Mouse (Mus musculus) forebrain, embryonic 12.5 days (tissue): ENCODE results near the gene Cggbp1. TPM values are rescaled to one million over a fixed set of nuclear protein-coding genes. Genes with fewer than 3 reads are reported as not detected.

ENCODE experiments used
- ATAC-seq: fragments of 200-750 bp; cut with Nextera tagmentation; 2 replicates; pipeline ENCODE4 v1.8.0; 2017; ENCODE audit warnings: moderate TSS enrichment; ENCODE audit not compliant: low FRiP score
- H3K27ac ChIP-seq: fragments of 300-500 bp; sonication (generic); 2 replicates; pipeline ENCODE4 v1.5.1; 2016; ENCODE audit warnings: mild to moderate bottlenecking
- H3K27me3 ChIP-seq: fragments of 300-500 bp; sonication (generic); 2 replicates; pipeline ENCODE4 v1.6.1; 2016; ENCODE audit warnings: mild to moderate bottlenecking
- H3K36me3 ChIP-seq: fragments of 300-500 bp; sonication (generic); replicated peaks from 2 replicates; pipeline ENCODE4 v1.6.1; 2016; ENCODE audit warnings: mild to moderate bottlenecking
- H3K4me1 ChIP-seq: fragments of 300-500 bp; sonication (generic); 2 replicates; pipeline ENCODE4 v1.6.1; 2016
- H3K4me2 ChIP-seq: fragments of 300-500 bp; sonication (generic); 2 replicates; pipeline ENCODE4 v1.6.1; 2016; ENCODE audit warnings: mild to moderate bottlenecking, moderate library complexity
- H3K4me3 ChIP-seq: fragments of 300-500 bp; sonication (generic); replicated peaks from 2 replicates; pipeline ENCODE4 v1.5.1; 2016; ENCODE audit warnings: mild to moderate bottlenecking
- H3K9ac ChIP-seq: fragments of 300-500 bp; sonication (generic); 2 replicates; pipeline ENCODE4 v1.6.1; 2016; ENCODE audit warnings: mild to moderate bottlenecking
- H3K9me3 ChIP-seq: fragments of 300-500 bp; sonication (generic); 2 replicates; pipeline ENCODE4 v1.6.1; 2016
- WGBS: fragments of 180-500 bp; shearing (Covaris S2); methylation state at CpG from one replicate; pipeline ENCODE4 v1.1.7; 2016; 5-methylcytosine and 5-hydroxymethylcytosine counted together
- polyA plus RNA-seq: library from polyadenylated mRNA; unstranded; fragments of >200 nt; fragmentation: Nextera tagmentation; extraction: Ambion mirVana; gene quantifications from 2 replicates; pipeline ENCODE4 v1.2.1, GENCODE M21; 2016

Cggbp1 gene
- 118 and 131 TPM in 2 replicates for polyA plus RNA-seq

DNA sequence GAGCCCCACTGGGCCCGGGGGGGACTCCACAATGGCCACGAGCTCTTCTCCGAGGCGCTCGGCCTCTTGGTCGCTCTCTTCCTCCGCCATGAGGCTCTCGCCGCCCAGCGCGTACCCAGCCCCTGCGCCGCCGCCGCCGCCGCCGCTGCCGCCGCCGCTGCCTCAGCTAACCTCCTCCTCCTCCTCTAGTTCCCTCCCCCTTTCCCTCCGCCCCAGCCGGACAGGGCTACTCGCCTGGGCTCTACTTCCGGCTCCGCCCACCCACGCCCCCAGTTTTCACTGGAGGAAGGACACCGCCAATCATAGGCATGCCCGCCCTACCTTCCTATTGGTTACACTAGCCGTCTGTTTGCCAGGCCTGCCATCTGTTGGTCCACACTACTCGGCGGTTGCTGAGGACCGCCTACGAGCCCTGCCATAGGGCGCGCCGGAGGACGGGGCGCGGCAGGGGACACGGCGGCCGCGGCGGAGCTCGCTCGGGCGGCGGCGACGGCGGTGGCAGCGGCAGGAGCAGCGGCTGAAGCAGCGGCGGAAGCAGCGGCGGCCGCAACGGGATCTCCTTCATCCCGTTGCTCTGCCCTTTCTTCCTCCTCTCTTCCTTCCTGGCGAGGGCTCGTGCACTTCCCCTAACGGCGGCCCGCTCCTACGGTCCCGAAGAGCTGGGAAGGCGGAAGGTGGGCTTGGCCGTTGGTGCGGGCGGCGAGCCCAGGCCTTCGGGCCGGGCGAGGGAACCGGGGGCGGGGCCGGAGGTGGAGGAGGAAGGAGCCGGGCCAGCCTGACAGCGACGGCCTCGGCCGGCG lies at the start of gene Cggbp1, which contains the start of gene Zfp654:
Gene Cggbp1 (plus strand): TSS at position 434 of the 800 bp plus-strand sequence.
Gene Zfp654 (minus strand): TSS at position 90 of the 800 bp plus-strand sequence.
- H3K9me3 ChIP-seq = no peaks in the 10 kb centered on the region
- peak within 1 kb of the TSS; percentile 97 for H3K27ac ChIP-seq
- H3K27me3 ChIP-seq = no peaks in the 10 kb centered on the region
- ATAC-seq = peak; percentile 100
- peak within 1 kb of the TSS; percentile 93 for H3K4me3 ChIP-seq
- peak within 1 kb of the TSS; percentile 92 for H3K4me2 ChIP-seq
- 1% methylated on average over 56 of the region's 85 CpGs for WGBS
- peaks cover 21% of the 10 kb centered on the region for H3K36me3 ChIP-seq
- H3K9ac ChIP-seq = peak within 1 kb of the TSS; percentile 90
- H3K4me1 ChIP-seq = peaks cover 22% of the 10 kb centered on the region

DNA sequence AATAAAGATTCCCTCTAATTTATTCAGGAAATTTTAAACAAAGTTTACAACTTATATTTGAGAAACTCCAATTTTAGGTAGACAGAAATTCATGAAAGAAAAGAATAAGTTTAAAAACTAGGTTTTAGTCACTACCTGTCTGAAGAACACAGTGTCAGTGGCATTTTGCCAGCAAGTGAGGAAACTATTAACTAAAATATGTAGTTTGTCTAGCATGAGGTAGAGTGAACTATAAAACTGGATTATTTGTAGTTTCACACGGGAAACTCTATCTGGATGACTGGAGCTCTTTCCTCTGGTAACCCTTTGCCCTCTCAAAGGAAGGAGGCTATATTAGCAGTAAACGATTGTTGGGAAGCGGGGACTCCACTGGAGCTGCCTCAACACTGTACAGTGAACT lies 48.8 kb upstream of the Cggbp1 start:
- Histone ChIP-seq H3K27me3 (no peaks in the 10 kb centered on the region), H3K36me3 (peaks cover 10% of the 10 kb centered on the region; the same call in 1 of the 2 replicates), H3K27ac (no peak overlapping the region), H3K9ac (no peak overlapping the region), H3K4me3 (no peak overlapping the region), H3K4me2 (no peak overlapping the region), H3K4me1 (no peaks in the 10 kb centered on the region), H3K9me3 (no peaks in the 10 kb centered on the region)
- no peak for ATAC-seq
- 92% methylated on average over 3 of the region's 3 CpGs for WGBS

- Histone ChIP-seq H3K4me1 (no peaks in the 10 kb centered on the region), H3K27ac (no peak overlapping the region), H3K9ac (no peak overlapping the region), H3K4me2 (no peak overlapping the region), H3K27me3 (no peaks in the 10 kb centered on the region), H3K36me3 (peaks cover 7% of the 10 kb centered on the region), H3K4me3 (no peak overlapping the region), H3K9me3 (no peaks in the 10 kb centered on the region)
- 95% methylated on average over 3 of the region's 3 CpGs for WGBS
- ATAC-seq = no peak
Measured at GRCm38 (mm10) chr16:64817094-64817765, 34.6 kb upstream of the Cggbp1 start.

GRCm38 (mm10) chr16:64823890-64824289 lies 27.9 kb upstream of the Cggbp1 start:
- Histone ChIP-seq H3K4me1 (no peaks in the 10 kb centered on the region), H3K36me3 (peaks cover 2% of the 10 kb centered on the region; the same call in 1 of the 2 replicates), H3K9ac (no peak overlapping the region), H3K27me3 (no peaks in the 10 kb centered on the region), H3K4me2 (no peak overlapping the region), H3K4me3 (no peak overlapping the region), H3K27ac (no peak overlapping the region), H3K9me3 (no peaks in the 10 kb centered on the region)
- no peak for ATAC-seq
- 91% methylated on average over 1 of the region's 1 CpGs for WGBS

DNA sequence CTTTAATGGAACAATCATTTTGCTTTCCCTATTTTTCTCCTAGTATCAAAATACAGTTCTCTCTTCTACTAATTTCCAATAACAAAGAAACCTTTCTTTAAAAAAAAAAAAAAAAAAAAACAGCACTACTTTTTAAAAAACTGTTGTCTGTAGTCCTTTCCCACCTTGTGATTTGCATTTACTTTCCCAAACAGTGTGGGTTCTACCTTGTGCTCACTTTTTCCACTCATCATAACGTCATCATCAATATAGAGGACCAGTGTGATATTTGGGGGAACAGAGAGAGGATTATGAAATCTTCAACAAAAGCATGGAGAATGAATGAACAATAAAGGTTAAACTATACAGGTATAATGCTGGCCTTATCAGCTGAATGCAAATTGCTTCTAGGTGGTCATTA lies 27.3 kb upstream of the Cggbp1 start:
- no peak overlapping the region for H3K4me2 ChIP-seq
- no peaks in the 10 kb centered on the region for H3K4me1 ChIP-seq
- peaks cover 4% of the 10 kb centered on the region; the same call in 1 of the 2 replicates for H3K36me3 ChIP-seq
- H3K9ac ChIP-seq = no peak overlapping the region
- no peaks in the 10 kb centered on the region for H3K27me3 ChIP-seq
- no peak for ATAC-seq
- no peak overlapping the region for H3K27ac ChIP-seq
- H3K4me3 ChIP-seq = no peak overlapping the region
- no peaks in the 10 kb centered on the region for H3K9me3 ChIP-seq
- 85% methylated on average over 1 of the region's 1 CpGs for WGBS

DNA sequence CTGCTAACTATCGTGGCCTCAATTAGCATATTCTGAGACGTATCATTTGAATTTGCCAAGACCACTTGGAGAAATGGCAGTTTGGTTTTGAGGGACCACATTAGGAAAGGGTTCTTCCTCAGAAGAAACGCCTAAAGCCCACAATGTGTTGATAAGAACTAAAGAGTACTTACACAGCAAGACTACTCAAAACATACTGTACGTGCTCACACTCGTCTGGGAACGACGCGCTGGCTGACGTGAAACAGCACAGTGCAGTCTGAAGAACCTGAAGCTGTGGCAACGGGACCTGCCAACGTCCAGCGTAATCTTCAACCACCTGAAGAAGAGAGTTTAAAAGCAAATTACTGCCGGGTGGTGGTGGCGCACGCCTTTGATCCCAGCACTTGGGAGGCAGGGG lies 21.5 kb upstream of the Cggbp1 start:
- Histone ChIP-seq H3K9me3 (no peaks in the 10 kb centered on the region), H3K4me2 (no peak overlapping the region), H3K4me1 (no peaks in the 10 kb centered on the region), H3K27ac (no peak overlapping the region), H3K4me3 (no peak overlapping the region), H3K27me3 (no peaks in the 10 kb centered on the region), H3K9ac (no peak overlapping the region), H3K36me3 (peaks cover 8% of the 10 kb centered on the region; the same call in 1 of the 2 replicates)
- no peak for ATAC-seq
- WGBS = 92% methylated on average over 15 of the region's 15 CpGs

- H3K27me3 ChIP-seq = no peaks in the 10 kb centered on the region
Measured at GRCm38 (mm10) chr16:64835996-64836545, 15.7 kb upstream of the Cggbp1 start.

DNA sequence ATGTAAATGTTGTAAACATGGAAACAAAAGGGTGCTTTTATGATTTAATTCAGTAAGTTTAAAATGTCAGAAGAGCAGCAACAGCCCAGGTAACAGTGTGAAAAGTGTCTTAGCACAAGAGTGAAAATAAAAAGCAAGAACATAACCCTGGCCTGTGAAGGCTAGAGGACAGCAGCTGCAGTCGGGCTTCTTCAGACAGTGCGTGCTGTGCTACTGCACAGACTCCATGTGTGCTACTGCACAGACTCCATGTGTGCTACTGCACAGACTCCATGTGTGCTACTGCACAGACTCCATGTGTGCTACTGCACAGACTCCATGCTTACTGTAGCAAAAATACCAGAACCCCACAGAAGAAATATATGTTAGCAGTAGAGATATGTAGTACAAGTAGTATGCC lies 15.1 kb upstream of the Cggbp1 start:
- H3K4me2 ChIP-seq = no peak overlapping the region
- ATAC-seq = no peak
- no peaks in the 10 kb centered on the region for H3K9me3 ChIP-seq
- no peaks in the 10 kb centered on the region for H3K27me3 ChIP-seq
- H3K4me3 ChIP-seq = no peak overlapping the region
- H3K27ac ChIP-seq = no peak overlapping the region
- H3K9ac ChIP-seq = no peak overlapping the region
- H3K4me1 ChIP-seq = no peaks in the 10 kb centered on the region
- H3K36me3 ChIP-seq = no peaks in the 10 kb centered on the region
- 95% methylated on average over 2 of the region's 2 CpGs for whole genome bisulfite sequencing

More at GRCm38 (mm10) chr16:64835996-64836545, 15.7 kb upstream of the Cggbp1 start:
- H3K9me3 ChIP-seq = no peaks in the 10 kb centered on the region
- no peak overlapping the region for H3K4me2 ChIP-seq
- no peak for ATAC-seq
- no peak overlapping the region for H3K9ac ChIP-seq
- H3K36me3 ChIP-seq = no peaks in the 10 kb centered on the region
- H3K4me1 ChIP-seq = no peaks in the 10 kb centered on the region
- H3K27ac ChIP-seq = no peak overlapping the region
- WGBS = 82% methylated on average over 1 of the region's 1 CpGs
- no peak overlapping the region for H3K4me3 ChIP-seq

DNA sequence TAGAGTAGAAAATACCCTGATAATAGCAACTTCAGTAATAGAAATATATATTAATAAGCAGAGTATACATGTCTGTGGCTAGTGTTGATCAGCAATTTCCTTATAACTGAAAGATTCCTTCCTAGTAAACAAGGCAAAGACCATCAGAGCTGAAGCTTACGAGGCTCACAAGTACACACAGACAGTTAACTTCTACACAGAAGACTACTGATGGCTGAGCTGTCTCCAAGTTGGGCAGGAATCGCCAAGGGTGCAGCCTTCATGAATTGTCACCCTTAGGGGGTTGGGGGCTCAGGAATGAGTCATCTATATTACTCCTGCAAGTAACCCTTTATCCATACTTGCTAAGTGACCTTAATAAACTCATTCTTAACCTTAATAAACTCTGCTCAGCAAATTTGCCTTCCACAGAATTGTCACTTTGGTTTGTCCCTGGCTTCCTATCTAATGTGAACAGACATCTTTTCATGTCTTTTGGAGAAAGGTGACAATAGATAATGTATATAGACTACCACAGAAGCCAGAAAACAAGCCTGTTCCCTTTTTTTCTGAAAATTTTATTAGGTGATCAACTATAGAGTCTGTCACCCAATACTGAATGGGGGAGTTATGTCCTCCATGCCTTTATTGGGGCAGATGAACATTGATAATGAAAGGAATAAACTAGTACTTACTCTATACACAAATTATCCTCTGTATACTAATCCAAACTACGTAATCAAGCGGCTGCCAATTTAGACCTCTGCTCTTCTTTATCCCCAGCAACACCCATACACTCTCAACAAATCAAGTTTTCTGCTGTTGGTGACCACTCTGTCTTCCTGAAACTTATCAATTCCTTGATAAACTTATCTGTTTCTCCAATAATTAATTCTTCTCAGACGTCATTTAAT lies 10.1 kb upstream of the Cggbp1 start:
- no peaks in the 10 kb centered on the region for H3K36me3 ChIP-seq
- no peaks in the 10 kb centered on the region for H3K4me1 ChIP-seq
- ATAC-seq = no peak
- H3K9me3 ChIP-seq = no peaks in the 10 kb centered on the region
- no peak overlapping the region for H3K4me3 ChIP-seq
- 92% methylated on average over 5 of the region's 5 CpGs for WGBS
- no peaks in the 10 kb centered on the region for H3K27me3 ChIP-seq
- no peak overlapping the region for H3K27ac ChIP-seq
- H3K4me2 ChIP-seq = no peak overlapping the region
- H3K9ac ChIP-seq = no peak overlapping the region

- H3K36me3 ChIP-seq = no peaks in the 10 kb centered on the region
- no peaks in the 10 kb centered on the region for H3K4me1 ChIP-seq
- no peak overlapping the region for H3K27ac ChIP-seq
- 91% methylated on average over 3 of the region's 3 CpGs for WGBS
- H3K9me3 ChIP-seq = no peaks in the 10 kb centered on the region
- ATAC-seq = no peak
- H3K27me3 ChIP-seq = no peaks in the 10 kb centered on the region
- H3K4me2 ChIP-seq = no peak overlapping the region
- H3K9ac ChIP-seq = no peak overlapping the region
- H3K4me3 ChIP-seq = no peak overlapping the region
Measured at GRCm38 (mm10) chr16:64842374-64842729, 9.4 kb upstream of the Cggbp1 start.

- H3K4me1 ChIP-seq = peaks cover 4% of the 10 kb centered on the region
- no peak overlapping the region for H3K9ac ChIP-seq
- no peak for ATAC-seq
- no peaks in the 10 kb centered on the region for H3K9me3 ChIP-seq
- no peak overlapping the region for H3K4me2 ChIP-seq
- no peak overlapping the region for H3K4me3 ChIP-seq
- H3K27ac ChIP-seq = no peak overlapping the region
- H3K27me3 ChIP-seq = no peaks in the 10 kb centered on the region
- H3K36me3 ChIP-seq = no peaks in the 10 kb centered on the region
- WGBS = 90% methylated on average over 8 of the region's 8 CpGs
Measured at GRCm38 (mm10) chr16:64845947-64846346, 5.8 kb upstream of the Cggbp1 start.
